Mouse (Mus musculus) liver, adult 2 months (tissue): ENCODE data around the gene Ppp1r21.

Source experiments
- CTCF ChIP-seq: fragments of 200-500 bp; IDR thresholded peaks from 2 replicates; pipeline ENCODE4 v1.5.1; 2011; ENCODE audit warnings: low read depth, low read length, control low read depth
- POLR2A ChIP-seq: fragments of 200-500 bp; IDR thresholded peaks from 2 replicates; pipeline ENCODE4 v1.6.1; 2011; ENCODE audit warnings: low read length, control low read depth; ENCODE audit not compliant: insufficient read depth; ENCODE audit errors: extremely low read depth

DNA sequence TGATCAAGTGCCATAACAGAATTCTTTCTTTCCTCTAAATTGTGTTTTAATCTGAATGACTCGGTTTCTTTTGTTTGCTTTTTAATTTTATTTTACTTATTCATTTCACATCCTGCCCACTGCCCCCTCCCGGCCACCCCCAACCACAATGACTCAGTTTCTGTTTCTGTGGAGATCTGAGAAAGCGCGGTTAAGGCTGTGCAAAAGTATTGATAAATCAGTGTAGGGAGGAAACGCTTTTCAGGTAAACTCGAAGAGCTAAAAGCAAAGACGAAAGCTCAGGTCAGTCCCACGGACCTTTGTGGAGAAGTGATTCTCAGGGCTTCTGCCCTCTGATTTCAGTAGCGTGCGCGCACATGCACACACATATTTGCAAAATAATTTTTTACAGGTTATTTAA lies 45.4 kb upstream of the Ppp1r21 start:
- no peak for TF ChIP-seq POLR2A
- no peak for TF ChIP-seq CTCF
